Mouse (Mus musculus) 3134 (cell line): ENCODE results near the gene Shroom3.

Experiments used
- DNase-seq: peaks from one replicate; pipeline ENCODE4 v3.0.0-alpha.2; 2011; ENCODE audit warnings: low spot score; ENCODE audit not compliant: insufficient read length; ENCODE audit errors: extremely low read depth

Shroom3 gene

DNA sequence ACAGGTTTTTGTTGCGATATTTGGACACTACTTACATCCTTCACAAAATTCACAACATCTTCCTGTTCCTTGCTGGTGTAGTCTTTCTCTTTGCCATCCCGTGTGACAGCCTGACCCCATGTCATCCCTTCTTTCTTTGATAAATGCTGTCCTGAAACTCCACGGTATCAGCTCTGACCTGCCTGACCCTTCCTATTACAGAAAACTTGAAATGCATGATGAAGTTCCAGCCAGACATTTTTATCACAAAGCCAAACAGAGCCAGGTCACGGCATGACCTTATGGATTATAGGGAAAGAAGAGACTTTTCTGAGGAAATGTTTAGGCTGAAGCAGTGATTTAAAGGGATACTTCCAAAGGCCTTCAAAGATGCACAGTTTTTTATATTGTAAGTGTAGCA is 197.7 kb downstream of the Shroom3 start:
- DNase-seq: no peak

- no peak for DNase-seq
These were observed 202.9 kb downstream of the Shroom3 start for GRCm38 (mm10) chr5:92886141-92886540.

DNA sequence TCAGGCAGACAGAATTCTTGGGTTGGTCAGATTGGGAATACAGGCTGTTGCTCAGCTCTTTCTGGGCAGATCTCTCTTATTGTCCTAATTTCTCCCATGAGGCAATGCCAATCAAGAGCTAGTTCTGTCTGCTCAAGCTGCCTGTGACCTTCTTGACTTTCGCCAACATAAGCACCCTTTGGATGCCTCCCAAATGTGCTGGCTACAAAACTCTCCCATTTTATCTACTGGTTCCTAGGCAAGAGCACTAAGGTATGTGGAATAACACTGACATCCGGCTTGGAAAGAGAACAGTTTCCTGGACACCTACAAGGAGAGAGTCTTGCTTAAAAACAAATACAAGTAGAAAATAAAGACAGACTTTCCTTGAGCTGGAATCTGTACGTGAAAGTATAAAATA is 204.3 kb downstream of the Shroom3 start:
- no peak for DNase-seq

DNA sequence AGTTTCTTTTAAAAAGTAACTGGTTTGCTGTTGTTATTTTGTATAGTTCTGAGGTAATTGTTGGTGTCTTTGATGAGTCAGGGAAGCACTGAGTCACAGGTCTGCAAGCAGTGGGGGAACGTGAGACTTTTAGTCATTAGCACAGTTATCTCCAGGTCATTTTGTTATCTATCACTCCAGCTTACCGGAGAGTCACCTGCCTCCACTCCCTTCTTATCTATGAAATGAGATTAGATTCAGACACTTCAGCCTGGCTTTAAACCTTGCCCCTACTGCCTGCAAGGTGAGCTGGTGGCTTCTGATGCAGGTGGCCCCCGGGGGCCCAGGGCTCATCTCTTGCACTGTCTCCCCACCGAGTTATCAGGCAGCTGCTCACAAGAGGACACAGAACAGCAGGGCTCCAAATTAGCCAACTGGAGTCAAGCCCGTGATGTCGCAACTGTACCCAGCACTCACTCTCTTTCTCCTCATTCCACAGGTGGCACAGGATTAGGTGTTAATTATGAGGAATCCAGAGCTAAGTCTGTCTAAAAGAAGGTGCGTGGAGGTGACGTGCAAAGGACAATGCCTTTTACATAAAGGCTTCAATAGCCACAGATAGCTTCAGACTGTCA is 205.5 kb downstream of the Shroom3 start:
- no peak for DNase-seq

DNA sequence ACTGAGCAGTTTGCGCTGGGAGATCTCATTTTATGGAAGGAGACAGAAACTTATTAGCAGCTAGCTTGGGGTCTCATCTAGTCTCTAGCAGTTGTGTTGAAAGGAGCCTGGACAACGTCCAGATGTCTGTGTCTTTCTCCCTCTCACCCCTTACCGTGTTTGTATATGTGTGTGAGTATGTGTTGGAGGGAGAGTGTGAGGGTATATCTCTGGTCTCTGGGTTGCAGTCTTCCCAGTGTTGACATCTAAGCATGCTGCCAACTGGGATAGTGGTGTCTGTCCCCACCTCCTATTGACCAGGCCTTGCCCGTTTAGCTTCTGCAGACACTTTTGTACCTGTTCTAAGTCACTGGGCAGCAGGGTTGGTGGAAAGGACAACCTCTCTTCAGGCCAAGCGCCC is 207.7 kb downstream of the Shroom3 start:
- no peak for DNase-seq

DNA sequence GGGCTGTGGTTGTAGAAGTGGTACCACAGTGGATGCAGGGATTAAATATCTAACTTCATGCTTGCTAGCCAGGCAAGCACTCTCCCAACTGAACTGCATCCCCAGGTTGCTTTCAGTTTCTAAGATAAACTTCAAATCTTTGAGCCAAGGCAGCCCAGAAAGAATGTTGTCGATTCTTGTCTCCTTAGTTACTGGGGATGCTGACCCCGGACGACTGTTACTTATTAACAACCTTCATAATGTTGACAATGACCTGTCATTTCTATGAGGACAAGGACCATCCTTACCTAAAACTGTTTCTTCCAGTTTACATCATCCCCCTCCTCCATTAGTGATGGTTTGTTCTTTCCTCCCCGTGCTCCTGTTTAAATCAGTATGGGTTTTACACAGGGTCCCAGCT is 210.0 kb downstream of the Shroom3 start:
- no peak for DNase-seq

DNA sequence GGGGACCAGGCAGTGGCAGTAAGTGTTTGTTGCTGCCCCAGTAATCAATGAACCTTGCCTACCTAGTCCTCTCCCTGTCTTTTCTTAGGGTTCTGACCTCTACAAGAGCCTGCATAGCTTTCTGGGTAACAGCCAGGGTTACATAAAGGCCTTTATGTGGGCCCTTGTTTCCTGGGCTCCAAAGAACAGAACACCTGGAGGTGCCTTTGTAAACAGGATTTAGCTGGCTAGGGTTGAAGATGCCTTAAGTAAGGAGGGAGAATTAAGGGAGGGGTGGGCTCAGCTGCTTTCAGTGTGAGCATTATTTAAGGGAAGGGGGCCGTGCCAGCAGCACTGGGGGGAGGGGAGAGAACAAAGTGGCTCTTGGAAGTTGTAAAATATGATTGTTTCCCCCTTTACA is 210.5 kb downstream of the Shroom3 start:
- no peak for DNase-seq

- no peak for DNase-seq
These were observed 212.6 kb downstream of the Shroom3 start for GRCm38 (mm10) chr5:92895877-92896276.

DNA sequence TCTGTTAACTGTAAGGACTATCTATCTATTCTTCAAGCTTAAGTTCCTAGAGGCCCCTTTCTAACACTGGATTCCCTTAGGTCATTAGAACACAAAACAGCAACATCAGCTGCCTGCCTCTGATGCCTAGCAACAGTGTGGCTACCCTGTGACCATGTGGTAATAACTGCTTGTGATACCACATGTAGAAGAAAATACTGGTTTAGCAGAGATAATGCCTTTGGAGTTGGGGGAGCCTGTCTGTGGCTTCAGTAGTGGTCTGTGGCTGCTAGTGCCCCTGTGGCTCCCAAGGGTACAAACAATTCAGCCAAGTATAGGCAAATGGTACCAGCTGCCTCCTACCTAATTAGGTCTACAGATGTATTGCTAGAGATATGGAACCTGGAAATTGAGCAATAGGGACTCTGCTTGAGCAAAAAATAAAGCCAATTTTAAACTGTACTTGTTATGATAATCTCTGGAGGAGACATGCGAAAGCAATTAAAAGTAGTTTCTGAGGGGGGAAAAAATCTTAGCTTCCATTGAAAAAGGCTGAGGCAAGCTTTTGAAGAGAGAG is 213.6 kb downstream of the Shroom3 start:
- no peak for DNase-seq

DNA sequence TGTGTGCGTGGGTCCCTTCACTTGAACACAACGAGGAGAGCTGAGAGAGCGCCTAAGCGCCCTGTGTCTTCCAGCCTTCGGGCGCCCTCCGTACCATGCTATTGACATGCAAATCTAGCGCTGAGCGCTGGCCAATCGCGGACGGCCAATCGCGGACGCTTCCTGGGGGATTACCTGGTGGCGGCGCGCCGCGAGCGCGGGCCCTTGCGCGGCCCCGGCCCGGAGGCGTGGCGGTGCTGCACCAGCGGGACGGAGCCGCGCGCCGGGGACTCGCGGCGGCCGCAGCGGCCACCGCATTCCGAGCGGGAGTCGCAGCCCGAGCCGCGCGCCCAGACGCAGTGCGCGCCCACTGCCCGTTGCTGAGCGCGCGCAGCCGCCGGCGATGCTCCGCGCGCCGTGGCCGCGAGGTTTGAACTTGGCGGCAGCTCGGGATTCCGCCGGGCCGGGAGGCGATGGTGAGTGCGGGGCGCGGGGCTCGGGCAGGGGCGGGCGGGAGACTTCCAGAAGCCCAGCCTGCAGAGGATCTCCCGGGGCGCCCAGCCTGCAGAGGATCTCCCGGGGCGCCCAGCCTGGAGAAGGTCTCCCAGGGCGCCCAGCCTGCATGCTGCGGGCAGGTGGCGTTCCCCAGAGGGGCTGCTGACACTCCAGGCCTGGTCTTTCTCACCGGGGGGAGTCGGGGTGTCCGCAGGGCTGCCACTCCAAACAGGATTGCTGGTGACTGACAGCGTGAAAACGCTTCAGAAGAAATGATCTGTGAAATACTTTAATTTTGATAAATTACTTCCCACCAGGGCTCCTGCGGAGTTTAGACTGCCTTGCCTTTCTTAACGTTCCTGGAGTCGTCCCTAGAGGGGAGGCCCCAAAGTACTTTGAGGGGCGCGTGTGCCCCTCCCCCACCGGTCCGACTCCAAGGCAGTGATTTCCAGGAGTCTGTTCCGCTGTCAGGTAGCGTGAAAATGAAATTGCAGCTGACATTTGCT is 214.8 kb downstream of the Shroom3 start:
- no peak for DNase-seq

GRCm38 (mm10) chr5:92900470-92900869 is 217.2 kb downstream of the Shroom3 start:
- DNase-seq: no peak

DNA sequence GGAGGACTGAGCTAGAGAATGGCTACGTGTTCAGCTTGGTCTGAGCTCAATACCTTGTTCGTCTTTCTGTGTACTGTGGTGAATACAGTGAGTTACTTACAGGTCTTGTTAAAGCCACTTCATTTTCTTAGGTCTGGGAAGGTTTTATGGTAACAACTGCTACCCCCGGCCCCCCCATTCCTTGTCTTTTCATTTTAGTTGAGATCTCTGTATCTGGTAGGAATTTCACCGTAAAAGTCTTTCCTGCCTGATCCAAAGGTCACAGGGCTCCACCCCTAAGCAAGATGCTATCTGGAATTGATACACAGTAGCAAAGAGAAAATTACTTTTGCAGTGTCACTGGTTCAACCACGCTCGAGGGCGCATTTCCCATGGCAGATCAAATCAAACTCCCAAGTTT is 218.6 kb downstream of the Shroom3 start:
- no peak for DNase-seq

GRCm38 (mm10) chr5:92905146-92905545 is 221.9 kb downstream of the Shroom3 start:
- DNase-seq: no peak

DNA sequence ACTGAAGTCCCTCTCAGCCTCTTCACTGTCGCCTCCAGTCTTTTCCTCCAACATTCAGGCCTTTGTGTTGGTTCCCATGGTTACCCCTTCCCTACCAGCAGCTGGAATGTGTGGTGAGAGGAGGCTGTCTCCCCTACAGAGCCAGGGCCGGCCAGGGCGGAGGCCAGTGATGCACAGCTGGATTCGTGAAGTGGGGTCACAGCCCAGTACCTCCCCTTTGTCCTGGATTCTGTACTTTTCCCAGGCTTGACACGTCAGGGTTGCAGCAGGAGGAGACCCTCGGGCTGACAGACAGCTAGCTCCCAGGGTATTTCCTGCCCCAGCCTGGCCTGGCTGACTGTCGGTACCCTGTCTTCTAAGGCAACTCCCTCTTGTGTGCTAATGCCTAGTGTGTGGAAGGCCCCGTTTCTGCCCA is 222.4 kb downstream of the Shroom3 start:
- no peak for DNase-seq

DNA sequence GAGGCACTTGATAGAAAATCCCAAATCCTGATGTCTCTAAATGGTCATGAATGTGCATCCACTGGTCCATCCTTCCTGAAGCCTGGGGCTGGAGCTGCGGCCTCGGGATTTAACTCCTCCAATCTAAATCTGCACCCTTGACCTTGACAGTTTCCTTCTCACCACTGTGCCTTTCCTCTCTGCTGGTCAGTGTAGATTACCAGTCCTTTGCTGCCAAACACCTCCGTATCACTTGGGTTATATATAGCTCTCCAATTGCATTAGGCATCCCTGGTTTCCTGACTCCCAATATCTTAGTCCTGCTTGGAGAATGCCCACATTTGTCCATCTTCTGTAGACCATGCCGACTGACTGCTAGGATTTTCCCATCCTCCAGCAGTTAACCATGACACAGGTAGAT is 225.0 kb downstream of the Shroom3 start:
- no peak for DNase-seq

GRCm38 (mm10) chr5:92910838-92911237 is 227.6 kb downstream of the Shroom3 start:
- DNase-seq: no peak

GRCm38 (mm10) chr5:92915421-92915820 is 232.2 kb downstream of the Shroom3 start:
- DNase-seq: no peak

DNA sequence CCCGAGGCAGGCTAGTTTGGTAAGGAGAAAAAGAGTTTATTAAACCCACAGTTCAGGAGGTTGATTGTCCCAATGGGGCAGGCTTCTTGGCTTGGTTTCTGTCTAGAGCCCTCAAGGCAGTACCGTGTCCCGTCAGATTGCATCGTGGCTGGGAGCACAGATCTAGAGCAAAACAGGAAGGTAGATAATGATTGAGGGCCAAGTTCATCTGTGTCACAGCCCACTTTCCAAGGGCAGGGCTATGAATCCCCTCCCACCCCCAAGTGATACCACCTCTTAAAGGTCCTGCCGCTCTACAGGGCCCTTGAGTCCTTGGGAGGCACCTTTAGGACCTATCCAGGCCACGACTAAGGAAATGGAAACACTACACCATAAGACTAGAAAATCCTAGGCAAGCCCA is 234.5 kb downstream of the Shroom3 start:
- no peak for DNase-seq

- no peak for DNase-seq
These were observed 234.9 kb downstream of the Shroom3 start for GRCm38 (mm10) chr5:92918170-92918569.

DNA sequence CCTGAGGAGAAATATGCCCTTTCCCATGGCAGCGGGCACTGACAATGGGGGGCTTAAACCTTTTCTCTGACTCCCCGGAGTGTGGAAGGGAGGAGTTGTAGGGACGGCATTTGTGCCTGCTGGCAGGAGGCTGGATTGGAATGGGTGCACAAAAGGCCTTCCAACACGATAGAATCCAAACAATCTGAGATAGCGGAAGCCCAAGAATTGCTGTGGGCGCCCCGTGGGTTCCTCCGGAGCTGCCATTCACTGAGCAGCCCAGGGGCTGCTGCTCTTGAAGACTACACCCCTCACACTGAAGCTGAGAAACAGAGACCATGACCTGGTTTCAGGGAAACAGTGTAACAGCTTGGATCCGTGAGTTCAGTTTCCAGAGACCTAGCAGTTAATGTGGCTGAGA is 235.6 kb downstream of the Shroom3 start:
- no peak for DNase-seq

- no peak for DNase-seq
These were observed 236.2 kb downstream of the Shroom3 start for GRCm38 (mm10) chr5:92919390-92919789.

- DNase-seq: no peak
These were observed 237.7 kb downstream of the Shroom3 start for GRCm38 (mm10) chr5:92920984-92921383.
